Mouse (Mus musculus) lung, embryonic 15.5 days (tissue): ENCODE data around the gene Prr15l. TPM values are rescaled to one million over a fixed set of nuclear protein-coding genes. Genes with fewer than 3 reads are reported as not detected.

Experiments
- ATAC-seq: fragments of 200-750 bp; cut with Nextera tagmentation; 2 replicates; pipeline ENCODE4 v1.8.0; 2017; ENCODE audit warnings: moderate number of reproducible peaks, borderline replicate concordance; ENCODE audit not compliant: low FRiP score, low TSS enrichment; ENCODE audit errors: extremely low read depth
- H3K27ac ChIP-seq: fragments of 300-500 bp; sonication (generic); 2 replicates; pipeline ENCODE4 v1.5.1; 2015; ENCODE audit warnings: moderate library complexity, mild to moderate bottlenecking, inconsistent platforms
- H3K27me3 ChIP-seq: fragments of 300-500 bp; sonication (generic); 2 replicates; pipeline ENCODE4 v1.6.1; 2015; ENCODE audit warnings: inconsistent platforms
- H3K36me3 ChIP-seq: fragments of 300-500 bp; sonication (generic); 2 replicates; pipeline ENCODE4 v1.6.1; 2015; ENCODE audit warnings: inconsistent platforms
- H3K4me1 ChIP-seq: fragments of 300-500 bp; sonication (generic); 2 replicates; pipeline ENCODE4 v1.6.1; 2015; ENCODE audit warnings: inconsistent platforms
- H3K4me2 ChIP-seq: fragments of 300-500 bp; sonication (generic); 2 replicates; pipeline ENCODE4 v1.6.1; 2015; ENCODE audit warnings: inconsistent platforms, mild to moderate bottlenecking, moderate library complexity
- H3K4me3 ChIP-seq: fragments of 300-500 bp; sonication (generic); 2 replicates; pipeline ENCODE4 v1.5.1; 2015; ENCODE audit warnings: mild to moderate bottlenecking, inconsistent platforms
- H3K9ac ChIP-seq: fragments of 300-500 bp; sonication (generic); 2 replicates; pipeline ENCODE4 v1.6.1; 2015; ENCODE audit warnings: inconsistent platforms
- H3K9me3 ChIP-seq: fragments of 300-500 bp; sonication (generic); 2 replicates; pipeline ENCODE4 v1.6.1; 2016; ENCODE audit warnings: inconsistent platforms
- WGBS: fragments of 180-500 bp; shearing (Covaris S2); methylation state at CpG from one replicate; pipeline ENCODE4 v1.1.7; 2015; 5-methylcytosine and 5-hydroxymethylcytosine counted together
- polyA plus RNA-seq: library from polyadenylated mRNA; unstranded; fragments of >200 nt; fragmentation: Nextera tagmentation; extraction: Ambion mirVana; gene quantifications from 2 replicates; pipeline ENCODE4 v1.2.1, GENCODE M21; 2015

Prr15l gene
- polyA plus RNA-seq, 1 experiment from 2014 or later = 38.2 TPM

GRCm38 (mm10) chr11:96902639-96903635 lies 25.0 kb upstream of the Prr15l start:
- 22% methylated on average over 16 of the region's 16 CpGs for WGBS
- no peak; the same call in 1 of the 2 replicates for ATAC-seq
- no peak overlapping the region for H3K4me2 ChIP-seq

GRCm38 (mm10) chr11:96906431-96907161 lies 21.3 kb upstream of the Prr15l start:
- 37% methylated on average over 15 of the region's 15 CpGs for WGBS
- H3K36me3 ChIP-seq = peaks cover 18% of the 10 kb centered on the region
- H3K4me1 ChIP-seq = peaks cover 20% of the 10 kb centered on the region; the same call in 1 of the 2 replicates
- no peaks in the 10 kb centered on the region for H3K9me3 ChIP-seq
- no peak overlapping the region for H3K9ac ChIP-seq
- H3K4me3 ChIP-seq = no peak overlapping the region
- peak overlapping the region; percentile 5; the same call in 1 of the 2 replicates for H3K27ac ChIP-seq
- H3K4me2 ChIP-seq = no peak overlapping the region
- H3K27me3 ChIP-seq = no peaks in the 10 kb centered on the region
- no peak for ATAC-seq

More at GRCm38 (mm10) chr11:96902639-96903635, 25.0 kb upstream of the Prr15l start:
- Histone ChIP-seq H3K36me3 (peaks cover 6% of the 10 kb centered on the region; the same call in 1 of the 2 replicates), H3K4me3 (no peak overlapping the region), H3K4me1 (peaks cover 20% of the 10 kb centered on the region; the same call in 1 of the 2 replicates), H3K27me3 (no peaks in the 10 kb centered on the region), H3K27ac (no peak overlapping the region), H3K9me3 (no peaks in the 10 kb centered on the region), H3K9ac (no peak overlapping the region)

- WGBS = 79% methylated on average over 12 of the region's 12 CpGs
- H3K9ac ChIP-seq = no peak overlapping the region
- no peak for ATAC-seq
Observed at GRCm38 (mm10) chr11:96908594-96908993, 19.3 kb upstream of the Prr15l start.

GRCm38 (mm10) chr11:96910003-96910402 lies 17.9 kb upstream of the Prr15l start:
- peaks cover 21% of the 10 kb centered on the region for H3K36me3 ChIP-seq
- H3K27me3 ChIP-seq = no peaks in the 10 kb centered on the region
- H3K4me2 ChIP-seq = no peak overlapping the region
- H3K4me3 ChIP-seq = no peak overlapping the region
- WGBS = 27% methylated on average over 7 of the region's 7 CpGs
- H3K4me1 ChIP-seq = peaks cover 13% of the 10 kb centered on the region
- H3K9ac ChIP-seq = no peak overlapping the region
- no peak overlapping the region for H3K27ac ChIP-seq
- peak; percentile 31; the same call in 1 of the 2 replicates for ATAC-seq
- no peaks in the 10 kb centered on the region for H3K9me3 ChIP-seq

More at GRCm38 (mm10) chr11:96908594-96908993, 19.3 kb upstream of the Prr15l start:
- Histone ChIP-seq H3K4me1 (peaks cover 10% of the 10 kb centered on the region; the same call in 1 of the 2 replicates), H3K36me3 (peaks cover 21% of the 10 kb centered on the region), H3K4me3 (no peak overlapping the region), H3K27me3 (no peaks in the 10 kb centered on the region), H3K27ac (no peak overlapping the region), H3K9me3 (no peaks in the 10 kb centered on the region), H3K4me2 (no peak overlapping the region)

- WGBS = 69% methylated on average over 11 of the region's 11 CpGs
- Histone ChIP-seq H3K9ac (no peak overlapping the region), H3K27me3 (no peaks in the 10 kb centered on the region)
Observed at GRCm38 (mm10) chr11:96912682-96913081, 15.2 kb upstream of the Prr15l start.

GRCm38 (mm10) chr11:96916044-96916884 lies 11.6 kb upstream of the Prr15l start, which contains the start of gene Cdk5rap3:
Cdk5rap3 (minus strand) TSS chr11:96916496.
- H3K36me3 ChIP-seq = peaks cover 6% of the 10 kb centered on the region
- under 1% methylated on average over 54 of the region's 55 CpGs for WGBS
- H3K27me3 ChIP-seq = no peaks in the 10 kb centered on the region
- ATAC-seq = peak; percentile 95
- H3K4me1 ChIP-seq = peaks cover 12% of the 10 kb centered on the region
- no peak within 1 kb of the TSS for H3K27ac ChIP-seq
- H3K9me3 ChIP-seq = no peaks in the 10 kb centered on the region
- peak within 1 kb of the TSS; percentile 84 for H3K4me2 ChIP-seq
- peak within 1 kb of the TSS; percentile 49 for H3K4me3 ChIP-seq
- peak within 1 kb of the TSS; percentile 46 for H3K9ac ChIP-seq

More at GRCm38 (mm10) chr11:96912682-96913081, 15.2 kb upstream of the Prr15l start:
- no peak overlapping the region for H3K4me3 ChIP-seq
- peaks cover 17% of the 10 kb centered on the region for H3K36me3 ChIP-seq
- peaks cover 12% of the 10 kb centered on the region for H3K4me1 ChIP-seq
- H3K4me2 ChIP-seq = no peak overlapping the region
- H3K27ac ChIP-seq = no peak overlapping the region
- ATAC-seq = no peak
- no peaks in the 10 kb centered on the region for H3K9me3 ChIP-seq

- no peak overlapping the region for H3K9ac ChIP-seq
- no peak overlapping the region for H3K27ac ChIP-seq
- ATAC-seq = peak; percentile 1; the same call in 1 of the 2 replicates
- peak overlapping the region; percentile 54 for H3K4me2 ChIP-seq
- H3K4me3 ChIP-seq = peak overlapping the region; percentile 49
- no peaks in the 10 kb centered on the region for H3K36me3 ChIP-seq
- H3K4me1 ChIP-seq = peaks cover 12% of the 10 kb centered on the region
- WGBS = 30% methylated on average over 13 of the region's 13 CpGs
- no peaks in the 10 kb centered on the region for H3K27me3 ChIP-seq
- no peaks in the 10 kb centered on the region for H3K9me3 ChIP-seq
Observed at GRCm38 (mm10) chr11:96916885-96917396, 11.0 kb upstream of the Prr15l start.

GRCm38 (mm10) chr11:96917415-96917814 lies 10.5 kb upstream of the Prr15l start:
- no peak overlapping the region for H3K4me2 ChIP-seq
- H3K27ac ChIP-seq = no peak overlapping the region

GRCm38 (mm10) chr11:96919003-96919402 lies 8.9 kb upstream of the Prr15l start:
- no peak overlapping the region for H3K9ac ChIP-seq

More at GRCm38 (mm10) chr11:96917415-96917814, 10.5 kb upstream of the Prr15l start:
- H3K4me1 ChIP-seq = peaks cover 12% of the 10 kb centered on the region
- 90% methylated on average over 6 of the region's 6 CpGs for WGBS
- no peaks in the 10 kb centered on the region for H3K27me3 ChIP-seq
- no peak for ATAC-seq
- no peaks in the 10 kb centered on the region for H3K36me3 ChIP-seq
- no peaks in the 10 kb centered on the region for H3K9me3 ChIP-seq
- no peak overlapping the region for H3K4me3 ChIP-seq
- no peak overlapping the region for H3K9ac ChIP-seq

GRCm38 (mm10) chr11:96924861-96925260 lies 3.0 kb upstream of the Prr15l start:
- Histone ChIP-seq H3K27me3 (peaks cover 9% of the 10 kb centered on the region; the same call in 1 of the 2 replicates), H3K27ac (no peak overlapping the region), H3K4me3 (no peak overlapping the region), H3K4me2 (no peak overlapping the region), H3K9ac (no peak overlapping the region), H3K4me1 (peaks cover 11% of the 10 kb centered on the region), H3K36me3 (no peaks in the 10 kb centered on the region), H3K9me3 (no peaks in the 10 kb centered on the region)
- 73% methylated on average over 11 of the region's 11 CpGs for WGBS
- no peak for ATAC-seq

More at GRCm38 (mm10) chr11:96919003-96919402, 8.9 kb upstream of the Prr15l start:
- no peaks in the 10 kb centered on the region for H3K27me3 ChIP-seq
- no peak overlapping the region for H3K4me2 ChIP-seq
- no peak overlapping the region for H3K27ac ChIP-seq
- 34% methylated on average over 6 of the region's 6 CpGs for WGBS
- no peak for ATAC-seq
- H3K9me3 ChIP-seq = no peaks in the 10 kb centered on the region
- H3K36me3 ChIP-seq = no peaks in the 10 kb centered on the region
- H3K4me3 ChIP-seq = no peak overlapping the region
- peaks cover 12% of the 10 kb centered on the region for H3K4me1 ChIP-seq
